Mouse (Mus musculus): ENCODE data around the gene Gm45844. TPM values are rescaled to one million over a fixed set of nuclear protein-coding genes. Genes with fewer than 3 reads are reported as not detected.

Gene Gm45844
- polyA plus RNA-seq, 1 experiment from 2014 or later: 13.3 TPM

Small RNA genes within 50 kb of the gene (microRNA-seq; reads per million reads assigned to microRNA genes)
- 3.7 reads per million, percentile 18 among the genes with 10 or more reads in this experiment for gene Mir5620

Other genes with a start within 250 kb of the Gm45844 start
- gene Zfp954, start 156.8 kb downstream of the Gm45844 start, polyA plus RNA-seq (2015; fragmentation: Nextera tagmentation; extraction: Ambion mirVana): 23.2 and 24.8 TPM in 2 replicates
- 19.7 and 20.5 TPM in 2 replicates for gene Zfp773, start 141.5 kb downstream of the Gm45844 start, polyA plus RNA-seq (2015; fragmentation: Nextera tagmentation; extraction: Ambion mirVana)
- 4.0 and 4.5 TPM in 2 replicates for gene Zfp418, start 107.0 kb downstream of the Gm45844 start, polyA plus RNA-seq (2015; fragmentation: Nextera tagmentation; extraction: Ambion mirVana)
- gene Zfp772, start 68.3 kb downstream of the Gm45844 start, polyA plus RNA-seq (2015; fragmentation: Nextera tagmentation; extraction: Ambion mirVana): 9.4 and 10.0 TPM in 2 replicates
- 0.67 and 1.6 TPM in 2 replicates for gene Vmn2r29, start 31.0 kb downstream of the Gm45844 start, polyA plus RNA-seq (2015; fragmentation: Nextera tagmentation; extraction: Ambion mirVana)
- 212 and 224 TPM in 2 replicates for gene Clcn4, start 22.6 kb upstream of the Gm45844 start, polyA plus RNA-seq (2015; fragmentation: Nextera tagmentation; extraction: Ambion mirVana)
- gene Vmn2r30, start 59.3 kb upstream of the Gm45844 start, polyA plus RNA-seq (2015; fragmentation: Nextera tagmentation; extraction: Ambion mirVana): 0.01 TPM in 1 of 2 replicates, not detected in the other
- not detected in 2 replicates for gene Gm45783, start 96.3 kb upstream of the Gm45844 start, polyA plus RNA-seq (2015; fragmentation: Nextera tagmentation; extraction: Ambion mirVana)
- not detected in 2 replicates for gene Vmn2r31, start 121.4 kb upstream of the Gm45844 start, polyA plus RNA-seq (2015; fragmentation: Nextera tagmentation; extraction: Ambion mirVana)
- gene Vmn2r32, start 201.7 kb upstream of the Gm45844 start, polyA plus RNA-seq (2015; fragmentation: Nextera tagmentation; extraction: Ambion mirVana): not detected in 2 replicates

All from midbrain, embryonic 15.5 days (tissue).